Mouse (Mus musculus) v-Abl transformed pro-B cells (cell line): ENCODE data around the gene Kyat3.

ENCODE experiments used
- in situ Hi-C, 2 experiments: fragments of 400-800 bp; cut with MboI; formaldehyde crosslinking; loops; one replicate each; pipeline ENCODE4 v1.15.1; 2025; ENCODE audit not compliant: unreplicated experiment in 2 of 2

Gene Kyat3

GRCm38 (mm10) chr3:142743973-142744898 lies 43.4 kb downstream of the Kyat3 start:
- in situ Hi-C loops, result no loop called here

GRCm38 (mm10) chr3:142745076-142745475 lies 44.2 kb downstream of the Kyat3 start:
- in situ Hi-C loops, result no loop called here

GRCm38 (mm10) chr3:142747673-142748072 lies 46.8 kb downstream of the Kyat3 start:
- in situ Hi-C loops, result no loop called here

GRCm38 (mm10) chr3:142749131-142749530 lies 48.3 kb downstream of the Kyat3 start:
- in situ Hi-C loops, result no loop called here

- in situ Hi-C loops, result loop anchor here (25.0 kb wide), 1 partner anchor 1457 kb away; the partner anchor contains the start of gene Lmo4 (in 2 of the 2)
Observed at GRCm38 (mm10) chr3:142755132-142755867, 54.4 kb downstream of the Kyat3 start.

GRCm38 (mm10) chr3:142757841-142758240 lies 57.0 kb downstream of the Kyat3 start:
- in situ Hi-C loops, result loop anchor here (25.0 kb wide), 1 partner anchor 1454 kb away; the partner anchor contains the start of gene Lmo4 (in 2 of the 2)

GRCm38 (mm10) chr3:142758593-142758992 lies 57.7 kb downstream of the Kyat3 start:
- in situ Hi-C loops, result loop anchor here (25.0 kb wide), 1 partner anchor 1454 kb away; the partner anchor contains the start of gene Lmo4 (in 2 of the 2)

- in situ Hi-C loops, result loop anchor here (10.0 to 25.0 kb wide), 2 partner anchors 124 to 1452 kb away; partner anchors contain the start of genes Lmo4 (in 2 of the 2) and Pkn2 (in 1 of the 2)
Observed at GRCm38 (mm10) chr3:142760356-142760755, 59.5 kb downstream of the Kyat3 start.

- in situ Hi-C loops, result loop anchor here (10.0 to 25.0 kb wide), 2 partner anchors 120 to 1447 kb away; partner anchors contain the start of genes Lmo4 (in 2 of the 2) and Pkn2 (in 1 of the 2)
Observed at GRCm38 (mm10) chr3:142764995-142765777, 64.3 kb downstream of the Kyat3 start, which contains the start of gene Gtf2b. TSS of gene Gtf2b (plus strand) at chr3:142765045.

- in situ Hi-C loops, result loop anchor here (10.0 to 25.0 kb wide), 2 partner anchors 119 to 1447 kb away; partner anchors contain the start of genes Lmo4 (in 2 of the 2) and Pkn2 (in 1 of the 2)
Observed at GRCm38 (mm10) chr3:142765778-142766165, 64.9 kb downstream of the Kyat3 start.

GRCm38 (mm10) chr3:142768498-142768897 lies 67.6 kb downstream of the Kyat3 start:
- in situ Hi-C loops, result loop anchor here (10.0 to 25.0 kb wide), 2 partner anchors 116 to 1444 kb away; partner anchors contain the start of genes Lmo4 (in 2 of the 2) and Pkn2 (in 1 of the 2)

GRCm38 (mm10) chr3:142770518-142770917 lies 69.7 kb downstream of the Kyat3 start:
- in situ Hi-C loops, result loop anchor here (10.0 to 25.0 kb wide), 2 partner anchors 154 to 1442 kb away; partner anchors contain the start of gene Lmo4 (in 2 of the 2)

GRCm38 (mm10) chr3:142773538-142774191 lies 72.8 kb downstream of the Kyat3 start:
- in situ Hi-C loops, result loop anchor here (10.0 to 25.0 kb wide), 2 partner anchors 151 to 1439 kb away; partner anchors contain the start of gene Lmo4 (in 2 of the 2)

GRCm38 (mm10) chr3:142777227-142777626 lies 76.4 kb downstream of the Kyat3 start:
- in situ Hi-C loops, result loop anchor here (10.0 kb wide), 1 partner anchor 148 kb away; no protein-coding TSS in a partner anchor

- in situ Hi-C loops, result no loop called here
Observed at GRCm38 (mm10) chr3:142786423-142787072, 85.7 kb downstream of the Kyat3 start.

- in situ Hi-C loops, result no loop called here
Observed at GRCm38 (mm10) chr3:142795587-142795986, 94.7 kb downstream of the Kyat3 start.
